In the genomic region with DNA sequence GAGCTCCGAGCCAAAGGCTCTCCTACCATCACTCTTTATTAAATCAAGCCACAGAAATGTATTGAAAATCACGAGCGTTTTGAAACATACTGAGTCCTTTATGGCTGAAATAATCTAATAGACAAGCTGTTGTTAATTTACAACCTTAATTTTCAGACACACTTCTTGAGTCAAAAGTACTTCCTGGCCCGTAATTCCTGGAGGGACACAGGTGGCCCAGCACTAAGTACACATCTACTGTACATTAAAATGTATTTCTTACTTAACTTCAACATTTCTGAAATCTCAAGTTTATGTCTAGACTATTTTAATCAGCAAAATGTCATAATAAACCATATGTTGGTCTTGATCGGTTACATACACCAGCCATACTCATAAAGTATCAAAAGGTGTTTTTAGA, we compare ENCODE assay signal across 20 mouse cellular contexts.
DNase-seq lines count a peak whose midpoint lies in the region; ATAC-seq lines count a peak whose summit lies in the region.
"Had no signal": no experiment of that assay in that cellular context is flagged by ENCODE, and none has a peak within 500 bp of the region (broad histone marks: within the 10 kb centered on the region; RNA-seq: fewer than 3 reads in every experiment).

No protein-coding gene starts in this region.

- H3K9ac ChIP-seq in embryonic facial prominence, embryonic 13.5 days, result no peak overlapping the region
- H3K9ac ChIP-seq in lung, embryonic 15.5 days, result no peak overlapping the region
- no peak overlapping the region for H3K9ac ChIP-seq in limb, embryonic 13.5 days
- no peak overlapping the region for H3K9ac ChIP-seq in intestine, embryonic 15.5 days
- H3K9ac ChIP-seq: embryonic facial prominence, embryonic 12.5 days; hindbrain, embryonic 12.5 days had no signal

- H3K9me3 ChIP-seq in embryonic facial prominence, embryonic 13.5 days, result no peaks in the 10 kb centered on the region
- H3K9me3 ChIP-seq in embryonic facial prominence, embryonic 10.5 days, result no peaks in the 10 kb centered on the region
- no peaks in the 10 kb centered on the region for H3K9me3 ChIP-seq in lung, embryonic 15.5 days
- H3K9me3 ChIP-seq in limb, embryonic 13.5 days, result no peaks in the 10 kb centered on the region
- no peaks in the 10 kb centered on the region for H3K9me3 ChIP-seq in intestine, embryonic 15.5 days
- H3K9me3 ChIP-seq: embryonic facial prominence, embryonic 12.5 days; hindbrain, embryonic 12.5 days had no signal

- no peaks in the 10 kb centered on the region for H3K27me3 ChIP-seq in embryonic facial prominence, embryonic 13.5 days
- H3K27me3 ChIP-seq in embryonic facial prominence, embryonic 10.5 days (replicated peaks; ENCODE audit: low read depth, poor library complexity, severe bottlenecking), result no peaks in the 10 kb centered on the region
- H3K27me3 ChIP-seq in lung, embryonic 15.5 days, result no peaks in the 10 kb centered on the region
- H3K27me3 ChIP-seq in limb, embryonic 13.5 days, result no peaks in the 10 kb centered on the region
- H3K27me3 ChIP-seq in intestine, embryonic 15.5 days (replicated peaks), result no peaks in the 10 kb centered on the region
- H3K27me3 ChIP-seq: embryonic facial prominence, embryonic 12.5 days; hindbrain, embryonic 12.5 days had no signal

- ATAC-seq in embryonic facial prominence, embryonic 13.5 days (ENCODE audit: insufficient number of reproducible peaks, insufficient read depth, low FRiP score, low TSS enrichment, low read depth), result 0 out of 2 replicates have a peak, but pooled peaks have one; percentile 6
- ATAC-seq in lung, embryonic 15.5 days (ENCODE audit: borderline replicate concordance, extremely low read depth, low FRiP score, low TSS enrichment), result no peak
- ATAC-seq in limb, embryonic 13.5 days (ENCODE audit: low FRiP score, low read depth), result peak; percentile 71
- ATAC-seq in intestine, embryonic 15.5 days, result no peak
- no peak for ATAC-seq in activated CD4-positive, CD25-positive, alpha-beta regulatory T cell, adult 4 months
- ATAC-seq: intestine, embryonic 16.5 days had no signal

- H3K36me3 ChIP-seq in embryonic facial prominence, embryonic 13.5 days, result no peaks in the 10 kb centered on the region
- H3K36me3 ChIP-seq in embryonic facial prominence, embryonic 10.5 days (replicated peaks), result no peaks in the 10 kb centered on the region
- H3K36me3 ChIP-seq in lung, embryonic 15.5 days, result no peaks in the 10 kb centered on the region
- H3K36me3 ChIP-seq in limb, embryonic 13.5 days, result no peaks in the 10 kb centered on the region
- H3K36me3 ChIP-seq in intestine, embryonic 15.5 days, result no peaks in the 10 kb centered on the region
- H3K36me3 ChIP-seq: embryonic facial prominence, embryonic 12.5 days; hindbrain, embryonic 12.5 days had no signal

- no peak for DNase-seq in embryonic facial prominence, embryonic 10.5 days (ENCODE audit: low spot score)
- DNase-seq in lung, postnatal 10 days, result no peak
- DNase-seq in T-cell, adult 2 months (ENCODE audit: low spot score), result no peak
- DNase-seq: adrenal gland, adult 2 months; adrenal gland, postnatal 14 days; cerebellum, adult 11 months; cerebellum, adult 8-10 months; gastrocnemius, adult 2 months; gastrocnemius, postnatal 14 days; heart, adult 11 months had no signal

- 53% methylated on average over 5 of the region's 5 CpGs for WGBS in embryonic facial prominence, embryonic 13.5 days
- WGBS in embryonic facial prominence, embryonic 10.5 days, result 69% methylated on average over 5 of the region's 5 CpGs
- 58% methylated on average over 5 of the region's 5 CpGs for WGBS in lung, embryonic 15.5 days
- WGBS in limb, embryonic 13.5 days, result 22% methylated on average over 5 of the region's 5 CpGs
- WGBS in intestine, embryonic 15.5 days, result 56% methylated on average over 5 of the region's 5 CpGs

- 0 out of 2 replicates have a peak overlapping the region, but pooled peaks have one; percentile 58 for H3K27ac ChIP-seq in embryonic facial prominence, embryonic 13.5 days
- no peak overlapping the region for H3K27ac ChIP-seq in embryonic facial prominence, embryonic 10.5 days (replicated peaks)
- 0 out of 2 replicates have a peak overlapping the region, but pooled peaks have one; percentile 6 for H3K27ac ChIP-seq in lung, embryonic 15.5 days
- 0 out of 2 replicates have a peak overlapping the region, but pooled peaks have one; percentile 85 for H3K27ac ChIP-seq in limb, embryonic 13.5 days
- H3K27ac ChIP-seq in intestine, embryonic 15.5 days, result no peak overlapping the region
- H3K27ac ChIP-seq: gastrocnemius, adult 2 months; hindbrain, embryonic 12.5 days had no signal

- no peak overlapping the region for H3K4me2 ChIP-seq in embryonic facial prominence, embryonic 13.5 days
- no peak overlapping the region for H3K4me2 ChIP-seq in lung, embryonic 15.5 days
- no peak overlapping the region for H3K4me2 ChIP-seq in limb, embryonic 13.5 days (replicated peaks)
- H3K4me2 ChIP-seq in intestine, embryonic 15.5 days (replicated peaks), result no peak overlapping the region
- H3K4me2 ChIP-seq: embryonic facial prominence, embryonic 12.5 days; heart, embryonic 11.5 days; hindbrain, embryonic 12.5 days had no signal

- H3K4me1 ChIP-seq in embryonic facial prominence, embryonic 13.5 days, result peaks cover 19% of the 10 kb centered on the region
- H3K4me1 ChIP-seq in embryonic facial prominence, embryonic 10.5 days, result peaks cover 6% of the 10 kb centered on the region
- H3K4me1 ChIP-seq in lung, embryonic 15.5 days, result no peaks in the 10 kb centered on the region
- peaks cover 26% of the 10 kb centered on the region for H3K4me1 ChIP-seq in limb, embryonic 13.5 days
- H3K4me1 ChIP-seq in intestine, embryonic 15.5 days (replicated peaks), result no peaks in the 10 kb centered on the region

- H3K4me3 ChIP-seq in embryonic facial prominence, embryonic 13.5 days, result no peak overlapping the region
- no peak overlapping the region for H3K4me3 ChIP-seq in embryonic facial prominence, embryonic 10.5 days
- no peak overlapping the region for H3K4me3 ChIP-seq in lung, embryonic 15.5 days
- H3K4me3 ChIP-seq in limb, embryonic 13.5 days, result no peak overlapping the region
- H3K4me3 ChIP-seq in intestine, embryonic 15.5 days (replicated peaks), result no peak overlapping the region
- H3K4me3 ChIP-seq: embryonic facial prominence, embryonic 12.5 days; erythroblast, embryonic 14.5 days; gastrocnemius, adult 2 months; hindbrain, embryonic 12.5 days had no signal

Comparison
In these comparisons a context has a peak if more than half of its experiments do, and no peak if none do; other contexts are left out.
1. H3K27ac ChIP-seq: peak in embryonic facial prominence, embryonic 13.5 days (single experiment), lung, embryonic 15.5 days (single experiment) and limb, embryonic 13.5 days (single experiment); none in embryonic facial prominence, embryonic 10.5 days (single experiment) and intestine, embryonic 15.5 days (single experiment).
2. ATAC-seq: peak in embryonic facial prominence, embryonic 13.5 days (single experiment) and limb, embryonic 13.5 days (single experiment); none in lung, embryonic 15.5 days (single experiment), intestine, embryonic 15.5 days (single experiment) and activated CD4-positive, CD25-positive, alpha-beta regulatory T cell, adult 4 months (single experiment).